Comparison of ENCODE assay signal across 20 mouse cellular contexts in genomic region chr14:30512896-30513295, GRCm38 (mm10). TPM values are rescaled to one million over a fixed set of nuclear protein-coding genes. Genes with fewer than 3 reads are reported as not detected.
DNase-seq lines count a peak whose midpoint lies in the region; ATAC-seq and TF ChIP-seq lines count a peak whose summit lies in the region.
"Had no signal": no experiment of that assay in that cellular context is flagged by ENCODE, and none has a peak within 500 bp of the region (broad histone marks: within the 10 kb centered on the region; RNA-seq: fewer than 3 reads in every experiment).

No protein-coding gene starts in this region.

- ATAC-seq in heart, embryonic 13.5 days (ENCODE audit: extremely low read depth, insufficient number of reproducible peaks, low FRiP score, low TSS enrichment): no peak
- ATAC-seq in megakaryocyte progenitor cell, adult 5-6 weeks (replicated peaks; ENCODE audit: poor library complexity): peak; percentile 76
- ATAC-seq: forebrain, postnatal 0 days had no signal

- TF ChIP-seq CTCF in testis, adult 2 months (IDR thresholded peaks at IDR 0.05; ENCODE audit: control insufficient read depth, insufficient read depth, insufficient replicate concordance, low read depth, low read length): no peak

- H3K4me3 ChIP-seq in heart, embryonic 13.5 days: no peak overlapping the region
- H3K4me3 ChIP-seq in testis, adult 2 months (ENCODE audit: control insufficient read depth, low read depth, low read length): peak overlapping the region; percentile 65
- H3K4me3 ChIP-seq: embryonic facial prominence, embryonic 13.5 days; forebrain, embryonic 12.5 days; heart, embryonic 15.5 days; hindbrain, embryonic 15.5 days had no signal

- H3K36me3 ChIP-seq in heart, embryonic 13.5 days: peaks cover 76% of the 10 kb centered on the region
- peaks cover 1% of the 10 kb centered on the region for H3K36me3 ChIP-seq in testis, adult 2 months (ENCODE audit: control insufficient read depth, insufficient read depth, low read length)

- no peak for DNase-seq in heart, postnatal 36 days
- no peak for DNase-seq in testis, postnatal 10 days (ENCODE audit: low spot score)
- DNase-seq in cerebellum, postnatal 4 days (ENCODE audit: low spot score in 2 of 2): no peak
- DNase-seq in lung, postnatal 4 days: no peak
- DNase-seq: adrenal gland, adult 2 months; adrenal gland, postnatal 36 days; cerebellum, adult 11-12 months; cerebellum, adult 9-10 months; cerebellum, postnatal 25 days; forebrain, postnatal 0 days; gastrocnemius, postnatal 36 days; heart, adult 11 months had no signal

- no peak for TF ChIP-seq POLR2A in testis, adult 2 months (IDR thresholded peaks at IDR 0.05; ENCODE audit: control insufficient read depth, low read depth, low read length)

- WGBS in heart, embryonic 13.5 days: 50% methylated on average over 5 of the region's 5 CpGs

- H3K27me3 ChIP-seq in heart, embryonic 13.5 days (replicated peaks): no peaks in the 10 kb centered on the region
- H3K27me3 ChIP-seq in testis, adult 2 months (ENCODE audit: control insufficient read depth, insufficient read depth, low read length): no peaks in the 10 kb centered on the region
- H3K27me3 ChIP-seq: embryonic facial prominence, embryonic 13.5 days; forebrain, embryonic 12.5 days; heart, embryonic 15.5 days; hindbrain, embryonic 15.5 days had no signal

- H3K4me2 ChIP-seq in heart, embryonic 13.5 days: no peak overlapping the region
- H3K4me2 ChIP-seq: embryonic facial prominence, embryonic 13.5 days; forebrain, embryonic 12.5 days; heart, embryonic 15.5 days; hindbrain, embryonic 15.5 days had no signal

- peaks cover 11% of the 10 kb centered on the region for H3K4me1 ChIP-seq in heart, embryonic 13.5 days
- H3K4me1 ChIP-seq in testis, adult 2 months (ENCODE audit: control insufficient read depth, insufficient read depth, low read length): no peaks in the 10 kb centered on the region
- H3K4me1 ChIP-seq: embryonic facial prominence, embryonic 13.5 days; forebrain, embryonic 12.5 days; hindbrain, embryonic 15.5 days had no signal

- intact Hi-C loops in heart, postnatal 36 days (cut with DNase I): no loop called here

- H3K27ac ChIP-seq in heart, embryonic 13.5 days (replicated peaks): peak overlapping the region; percentile 53; the same call in 1 of the 2 replicates
- H3K27ac ChIP-seq in testis, adult 2 months (ENCODE audit: control insufficient read depth, insufficient read depth, low read depth, low read length): no peak overlapping the region
- H3K27ac ChIP-seq: embryonic facial prominence, embryonic 13.5 days; forebrain, embryonic 12.5 days; heart, embryonic 15.5 days; hindbrain, embryonic 15.5 days had no signal

- H3K9ac ChIP-seq in heart, embryonic 13.5 days: no peak overlapping the region
- H3K9ac ChIP-seq: embryonic facial prominence, embryonic 13.5 days; forebrain, embryonic 12.5 days; forebrain, postnatal 0 days; heart, embryonic 15.5 days; hindbrain, embryonic 15.5 days had no signal

- no peaks in the 10 kb centered on the region for H3K9me3 ChIP-seq in heart, embryonic 13.5 days
- H3K9me3 ChIP-seq: embryonic facial prominence, embryonic 13.5 days; forebrain, embryonic 12.5 days; heart, embryonic 15.5 days; hindbrain, embryonic 15.5 days had no signal

RNA-seq across cellular contexts. Expression of gene Cacna1d, which starts 21.6 kb away (rescaled TPM):
- polyA plus RNA-seq in heart, embryonic 13.5 days (2015; fragmentation: Nextera tagmentation; extraction: Ambion mirVana): 7.3 and 8.0 TPM in 2 replicates
- total RNA-seq in heart, postnatal 36 days (2021): 1 to 10 TPM; 2.7 to 3.5 TPM
- 8.9 and 11.0 TPM in 2 replicates for polyA plus RNA-seq in testis, adult 2 months (2012; rRNA removed)
- total RNA-seq in megakaryocyte progenitor cell, adult 5-6 weeks (2015): 0.67 and 0.76 TPM in 2 replicates
- 0.37 and 1.8 TPM in 2 replicates for total RNA-seq in megakaryocyte progenitor cell, adult 5-6 weeks (2017)
- polyA plus RNA-seq: C2C12 had no signal

RNA-seq across cellular contexts. Expression of gene Dcp1a, which starts 33.6 kb away (rescaled TPM):
- polyA plus RNA-seq in heart, embryonic 13.5 days (2015; fragmentation: Nextera tagmentation; extraction: Ambion mirVana): 16.1 and 17.2 TPM in 2 replicates
- total RNA-seq in heart, postnatal 36 days (2021): 10 to 100 TPM; 11.6 to 12.6 TPM
- 28.9 and 34.3 TPM in 2 replicates for polyA plus RNA-seq in testis, adult 2 months (2012; rRNA removed)
- 27.1 and 31.2 TPM in 2 replicates for total RNA-seq in megakaryocyte progenitor cell, adult 5-6 weeks (2015)
- total RNA-seq in megakaryocyte progenitor cell, adult 5-6 weeks (2017): 24.7 and 24.9 TPM in 2 replicates

RNA-seq across cellular contexts. Expression of gene Tkt, which starts 35.3 kb away (rescaled TPM):
- polyA plus RNA-seq in heart, embryonic 13.5 days (2015; fragmentation: Nextera tagmentation; extraction: Ambion mirVana): 86.2 and 96.6 TPM in 2 replicates
- total RNA-seq in heart, postnatal 36 days (2021): 10 to 100 TPM; 32.9 to 50.2 TPM
- polyA plus RNA-seq in testis, adult 2 months (2012; rRNA removed): 12.4 and 15.4 TPM in 2 replicates
- total RNA-seq in megakaryocyte progenitor cell, adult 5-6 weeks (2015): 220 and 295 TPM in 2 replicates
- 788 and 880 TPM in 2 replicates for total RNA-seq in megakaryocyte progenitor cell, adult 5-6 weeks (2017)

Comparison
In these comparisons a context has a peak if more than half of its experiments do, and no peak if none do; other contexts are left out.
1. RNA of gene Tkt, which starts 35.3 kb away (total RNA-seq): 220 to 880 TPM in megakaryocyte progenitor cell, adult 5-6 weeks; 32.9 to 50.2 TPM in heart, postnatal 36 days; every median in the first group is over 4 times any median in the second.